Mouse (Mus musculus): ENCODE measurements around the gene Agap1. TPM values are rescaled to one million over a fixed set of nuclear protein-coding genes. Genes with fewer than 3 reads are reported as not detected.

Gene Agap1
- polyA plus RNA-seq, 1 experiment from 2014 or later, result 4.2 TPM

DNA sequence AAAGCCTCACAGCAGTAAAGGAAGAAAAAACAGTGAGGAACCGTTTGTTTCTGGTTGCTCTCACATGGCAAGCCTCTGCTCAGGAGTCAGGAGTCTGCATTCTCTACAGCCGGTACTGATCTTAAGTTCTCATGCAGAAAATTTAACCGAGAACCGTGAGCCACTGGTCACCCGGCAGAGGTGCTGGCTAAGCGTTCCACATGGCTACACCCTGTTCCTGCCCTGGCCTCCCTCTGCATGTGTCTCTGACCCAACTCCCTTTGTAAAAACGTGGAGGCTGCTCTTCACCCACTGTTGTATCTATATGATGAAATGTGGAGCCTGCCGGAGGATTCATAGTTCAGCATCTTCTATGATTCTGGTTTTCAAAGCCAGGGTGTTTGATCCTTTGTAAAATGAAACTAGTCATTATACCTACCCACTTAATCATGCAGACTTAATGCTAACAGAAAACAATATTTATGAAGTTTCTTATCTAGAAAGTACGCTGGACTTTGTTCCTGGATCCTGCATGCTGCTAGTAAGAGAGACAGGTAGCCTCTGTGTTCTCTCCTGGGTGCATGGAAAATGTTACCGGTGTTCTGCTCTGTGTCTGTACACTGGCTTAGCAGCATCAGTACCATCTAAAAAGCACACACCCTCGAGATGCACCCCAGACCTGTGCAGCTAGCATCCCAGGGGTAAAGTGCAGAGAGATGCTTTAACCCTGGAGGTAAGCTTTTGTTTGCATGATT, 396.2 kb downstream of the Agap1 start:
- Histone ChIP-seq H3K36me3 (ENCODE audit: control insufficient read depth, insufficient read depth, low read length) (no peaks in the 10 kb centered on the region), H3K9ac (ENCODE audit: low read length) (no peak overlapping the region), H3K27ac (replicated peaks) (no peak overlapping the region), H3K4me3 (ENCODE audit: low read depth, low read length) (no peak overlapping the region), H3K27me3 (ENCODE audit: control insufficient read depth, insufficient read depth, low read length) (no peaks in the 10 kb centered on the region), H3K9me3 (ENCODE audit: control insufficient read depth, low read length) (no peaks in the 10 kb centered on the region), H3K4me1 (replicated peaks; ENCODE audit: control insufficient read depth, insufficient read depth) (no peaks in the 10 kb centered on the region), H3K4me2 (replicated peaks; ENCODE audit: low read depth) (no peak overlapping the region)
- no peak for DNase-seq (ENCODE audit: low spot score)
- 73% methylated on average over 11 of the region's 11 CpGs for WGBS
- TF ChIP-seq CTCF (IDR thresholded peaks at IDR 0.05; ENCODE audit: low read depth) (no peak), EP300 (optimal IDR thresholded peaks at IDR 0.05) (no peak)
- no peak for ATAC-seq (ENCODE audit: low FRiP score, low TSS enrichment)

DNA sequence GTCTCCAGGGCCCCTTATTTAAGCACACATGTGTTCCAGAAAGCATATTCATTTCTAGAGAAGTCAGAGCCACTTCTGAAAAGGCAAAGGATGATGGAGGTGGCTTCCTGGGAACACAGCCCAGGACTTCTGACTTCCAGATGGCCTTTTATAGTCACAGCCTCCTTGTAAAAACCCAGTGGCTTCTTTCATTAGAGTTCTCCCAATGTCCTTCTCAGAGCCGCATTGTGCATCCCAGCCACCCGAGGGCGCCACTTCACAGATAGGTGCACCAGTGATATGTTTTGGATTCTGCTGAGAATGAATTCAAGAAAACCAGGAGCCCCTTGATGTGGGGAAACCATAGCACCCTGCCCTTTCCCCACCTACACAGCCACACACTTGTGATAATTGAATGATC, 404.6 kb downstream of the Agap1 start:
- DNase-seq (ENCODE audit: low spot score), result peak; percentile 49
- Histone ChIP-seq H3K9me3 (ENCODE audit: control insufficient read depth, low read length) (no peaks in the 10 kb centered on the region), H3K4me1 (replicated peaks; ENCODE audit: control insufficient read depth, insufficient read depth) (no peaks in the 10 kb centered on the region), H3K27ac (replicated peaks) (no peak overlapping the region), H3K4me2 (replicated peaks; ENCODE audit: low read depth) (no peak overlapping the region), H3K4me3 (ENCODE audit: low read depth, low read length) (no peak overlapping the region), H3K36me3 (ENCODE audit: control insufficient read depth, insufficient read depth, low read length) (no peaks in the 10 kb centered on the region), H3K9ac (ENCODE audit: low read length) (no peak overlapping the region), H3K27me3 (ENCODE audit: control insufficient read depth, insufficient read depth, low read length) (no peaks in the 10 kb centered on the region)
- TF ChIP-seq CTCF (IDR thresholded peaks at IDR 0.05; ENCODE audit: low read depth) (peak; percentile 72), EP300 (optimal IDR thresholded peaks at IDR 0.05) (no peak)
- no peak for ATAC-seq (ENCODE audit: low FRiP score, low TSS enrichment)
- 45% methylated on average over 3 of the region's 3 CpGs for WGBS

DNA sequence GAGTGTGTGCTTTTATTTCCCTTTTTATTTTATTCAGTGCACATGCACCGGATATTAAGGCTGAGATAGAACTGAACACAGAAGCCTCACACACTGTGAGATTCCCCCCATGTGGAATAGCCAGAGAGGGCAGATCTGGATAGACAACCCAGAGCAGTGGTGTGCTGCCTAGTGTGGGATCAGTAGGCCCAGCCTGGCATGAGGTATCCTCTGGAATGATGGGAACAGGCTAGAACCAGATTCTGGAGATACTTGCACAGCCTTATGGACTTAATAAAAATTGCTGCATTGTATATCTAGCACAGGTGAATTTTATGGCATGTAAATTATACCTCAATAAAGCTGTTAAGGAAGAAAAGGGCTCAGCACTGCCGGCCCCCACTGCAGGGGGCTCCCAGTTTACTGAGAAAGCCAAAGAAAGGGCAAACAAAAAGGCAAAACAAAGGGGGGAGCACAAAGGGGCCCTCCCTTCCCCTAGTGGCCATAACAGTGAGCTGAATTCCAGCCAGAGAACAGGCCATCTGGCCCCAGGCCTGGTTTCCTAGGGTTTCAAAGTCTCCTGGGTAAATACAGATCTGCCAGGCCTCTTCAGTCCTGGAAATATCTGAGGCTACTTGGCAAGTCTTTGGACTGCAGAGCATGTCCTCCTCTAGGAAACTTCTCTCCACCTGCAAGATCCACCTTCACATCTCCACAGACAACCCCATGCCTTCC, 405.6 kb downstream of the Agap1 start:
- H3K4me3 ChIP-seq (ENCODE audit: low read depth, low read length), result no peak overlapping the region
- H3K27me3 ChIP-seq (ENCODE audit: control insufficient read depth, insufficient read depth, low read length), result no peaks in the 10 kb centered on the region
- WGBS, result 50% methylated on average over 2 of the region's 2 CpGs
- no peak overlapping the region for H3K4me2 ChIP-seq (replicated peaks; ENCODE audit: low read depth)
- H3K9ac ChIP-seq (ENCODE audit: low read length), result no peak overlapping the region
- TF ChIP-seq EP300 (optimal IDR thresholded peaks at IDR 0.05), result no peak
- peak; percentile 44 for TF ChIP-seq CTCF (IDR thresholded peaks at IDR 0.05; ENCODE audit: low read depth)
- no peak overlapping the region for H3K27ac ChIP-seq (replicated peaks)
- no peaks in the 10 kb centered on the region for H3K36me3 ChIP-seq (ENCODE audit: control insufficient read depth, insufficient read depth, low read length)
- no peaks in the 10 kb centered on the region for H3K4me1 ChIP-seq (replicated peaks; ENCODE audit: control insufficient read depth, insufficient read depth)
- no peaks in the 10 kb centered on the region for H3K9me3 ChIP-seq (ENCODE audit: control insufficient read depth, low read length)
- DNase-seq (ENCODE audit: low spot score) (peak; percentile 37), ATAC-seq (ENCODE audit: low FRiP score, low TSS enrichment) (0 out of 2 replicates have a peak, but pooled peaks have one; percentile 31)

DNA sequence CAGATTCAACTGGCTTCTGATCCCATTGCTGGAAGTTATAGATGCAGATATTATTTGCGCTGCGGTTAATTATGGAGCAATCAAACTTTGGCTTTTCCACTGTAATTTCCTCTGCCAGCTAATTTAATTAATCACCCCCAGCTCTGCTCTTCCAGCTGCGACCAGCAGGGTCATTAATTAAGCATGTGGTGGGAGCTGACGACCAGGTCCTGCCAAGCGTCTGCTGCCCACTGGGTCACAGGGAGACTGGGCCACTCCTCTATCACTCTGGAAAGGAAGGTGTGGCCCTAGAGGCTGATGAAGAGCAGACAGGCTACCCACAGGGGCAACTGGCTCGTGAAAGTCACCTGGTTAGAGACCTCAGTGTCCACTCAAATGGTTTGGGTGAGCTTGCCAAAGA, 411.2 kb downstream of the Agap1 start:
- Histone ChIP-seq H3K27ac (replicated peaks) (no peak overlapping the region), H3K36me3 (ENCODE audit: control insufficient read depth, insufficient read depth, low read length) (no peaks in the 10 kb centered on the region), H3K4me3 (ENCODE audit: low read depth, low read length) (no peak overlapping the region), H3K9ac (ENCODE audit: low read length) (no peak overlapping the region), H3K4me2 (replicated peaks; ENCODE audit: low read depth) (no peak overlapping the region), H3K9me3 (ENCODE audit: control insufficient read depth, low read length) (no peaks in the 10 kb centered on the region), H3K27me3 (ENCODE audit: control insufficient read depth, insufficient read depth, low read length) (no peaks in the 10 kb centered on the region), H3K4me1 (replicated peaks; ENCODE audit: control insufficient read depth, insufficient read depth) (no peaks in the 10 kb centered on the region)
- no peak for DNase-seq (ENCODE audit: low spot score)
- no peak for ATAC-seq (ENCODE audit: low FRiP score, low TSS enrichment)
- no peak for TF ChIP-seq CTCF (IDR thresholded peaks at IDR 0.05; ENCODE audit: low read depth)
- TF ChIP-seq EP300 (optimal IDR thresholded peaks at IDR 0.05), result no peak
- WGBS, result 64% methylated on average over 6 of the region's 6 CpGs

DNA sequence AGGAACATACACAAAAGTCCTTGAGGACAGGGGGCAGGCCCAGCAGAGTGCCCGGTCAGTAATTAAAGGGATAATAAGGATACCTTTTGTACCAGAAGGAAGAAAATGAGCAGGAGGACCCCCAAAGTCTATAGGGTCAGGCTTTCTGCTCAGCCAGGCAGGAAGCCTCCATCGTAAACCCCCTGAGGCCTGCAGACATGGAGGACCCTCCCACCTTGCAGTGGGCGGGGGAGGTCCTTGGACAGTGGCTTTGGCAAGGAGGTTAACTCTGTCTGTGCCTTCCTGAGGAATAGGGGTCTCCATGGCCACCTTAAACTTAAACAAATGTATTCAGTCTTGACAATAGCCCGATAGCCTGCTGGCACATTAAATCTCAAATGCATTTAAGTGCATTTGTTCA, 413.2 kb downstream of the Agap1 start:
- Histone ChIP-seq H3K4me3 (ENCODE audit: low read depth, low read length) (no peak overlapping the region), H3K4me2 (replicated peaks; ENCODE audit: low read depth) (no peak overlapping the region), H3K4me1 (replicated peaks; ENCODE audit: control insufficient read depth, insufficient read depth) (no peaks in the 10 kb centered on the region), H3K27me3 (ENCODE audit: control insufficient read depth, insufficient read depth, low read length) (no peaks in the 10 kb centered on the region), H3K27ac (replicated peaks) (no peak overlapping the region), H3K9me3 (ENCODE audit: control insufficient read depth, low read length) (no peaks in the 10 kb centered on the region), H3K9ac (ENCODE audit: low read length) (no peak overlapping the region), H3K36me3 (ENCODE audit: control insufficient read depth, insufficient read depth, low read length) (no peaks in the 10 kb centered on the region)
- no peak for TF ChIP-seq CTCF (IDR thresholded peaks at IDR 0.05; ENCODE audit: low read depth)
- TF ChIP-seq EP300 (optimal IDR thresholded peaks at IDR 0.05), result no peak
- ATAC-seq (ENCODE audit: low FRiP score, low TSS enrichment), result no peak
- DNase-seq (ENCODE audit: low spot score), result no peak
- 67% methylated on average over 4 of the region's 4 CpGs for WGBS

Measured in stomach, postnatal 0 days (tissue).